Mouse (Mus musculus) thymus, adult 2 months (tissue): Measurements from ENCODE around the gene Sorbs1.

Source experiments
- CTCF ChIP-seq: fragments of 200-500 bp; IDR thresholded peaks from 2 replicates; pipeline ENCODE4 v1.5.1; 2012; ENCODE audit warnings: mild to moderate bottlenecking, control low read depth, low read length, moderate library complexity, borderline replicate concordance; ENCODE audit not compliant: control insufficient read depth, poor library complexity, insufficient read depth; ENCODE audit errors: extremely low read depth
- POLR2A ChIP-seq: fragments of 200-500 bp; IDR thresholded peaks from 2 replicates; pipeline ENCODE4 v1.6.1; 2012; ENCODE audit warnings: mild to moderate bottlenecking, low read length, control low read depth, moderate library complexity; ENCODE audit not compliant: control insufficient read depth, poor library complexity, insufficient read depth; ENCODE audit errors: extremely low read depth

GRCm38 (mm10) chr19:40499141-40499540 lies 14.4 kb downstream of the Sorbs1 start:
- TF ChIP-seq CTCF (no peak), POLR2A (no peak)
